Mouse (Mus musculus) frontal cortex, adult 2 months (tissue): ENCODE measurements around the gene Dhx35. TPM values are rescaled to one million over a fixed set of nuclear protein-coding genes. Genes with fewer than 3 reads are reported as not detected.
A peak's percentile ranks its signal among the peaks of the same experiment; 100 is the strongest.

Experiments
- DNase-seq, 2 experiments: peaks; one replicate each; pipeline ENCODE4 v3.0.0; 2022; ENCODE audit warnings: low spot score in 1 of 2; ENCODE audit errors: extremely low spot score in 1 of 2
- polyA plus RNA-seq: library from polyadenylated mRNA; depleted of rRNA; stranded (reverse); fragments of >200 nt; gene quantifications from 2 replicates; pipeline ENCODE4 v1.2.3, GENCODE M21; 2012; rRNA removed

Gene Dhx35
- 30.1 and 32.2 TPM in 2 replicates for polyA plus RNA-seq

DNA sequence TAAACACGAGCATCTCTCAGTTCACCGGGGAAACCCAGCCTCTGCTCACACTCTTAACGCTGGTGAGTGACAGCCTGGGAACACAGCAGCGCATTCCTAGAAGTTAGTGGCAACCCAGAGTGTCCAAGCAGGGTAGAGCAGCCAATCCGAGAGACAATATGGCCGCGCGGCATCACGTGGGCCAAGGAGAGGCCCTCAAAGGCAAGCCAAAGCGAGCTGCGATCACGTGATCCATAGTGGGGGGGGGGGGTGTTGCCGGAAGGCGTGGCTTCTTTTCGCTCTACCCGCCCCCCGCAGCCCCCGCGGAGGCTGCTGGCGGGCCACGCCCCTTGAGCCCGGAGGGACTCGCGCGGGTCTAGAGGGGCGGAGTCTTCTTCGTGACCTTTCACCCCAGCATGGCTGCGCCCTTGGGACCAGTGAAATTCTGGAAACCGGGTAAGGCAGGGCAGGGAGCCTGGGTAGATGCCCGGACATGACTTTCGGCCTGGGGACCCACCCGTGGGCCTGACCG is at the start of gene Dhx35:
Gene Dhx35, plus strand, starts transcription at position 314 of the 511 bp plus-strand sequence.
- peak; percentile 96 for DNase-seq

DNA sequence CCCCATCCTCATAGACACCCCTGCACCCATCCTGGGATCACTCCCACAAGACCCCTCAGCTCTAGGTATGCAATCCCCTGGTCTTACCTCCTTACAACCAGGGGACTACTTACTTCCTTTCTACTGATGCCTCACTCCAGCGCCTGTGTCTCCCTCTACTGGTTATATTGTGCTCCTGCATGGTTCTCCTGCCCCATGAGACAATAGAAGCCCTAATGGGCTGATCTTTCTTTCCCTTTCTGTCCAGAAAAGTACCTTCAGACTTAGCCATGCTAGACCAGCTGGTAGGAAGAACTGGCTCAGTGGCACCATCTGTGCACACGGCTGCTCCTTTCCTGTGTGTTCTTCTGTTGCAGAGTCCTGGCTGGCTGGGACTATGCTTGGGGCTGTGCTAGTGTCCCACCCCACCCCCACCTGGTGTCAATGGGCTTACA is 49.5 kb upstream of the Dhx35 start:
- peak in 1 of 2 experiments; percentile 71 for DNase-seq

DNA sequence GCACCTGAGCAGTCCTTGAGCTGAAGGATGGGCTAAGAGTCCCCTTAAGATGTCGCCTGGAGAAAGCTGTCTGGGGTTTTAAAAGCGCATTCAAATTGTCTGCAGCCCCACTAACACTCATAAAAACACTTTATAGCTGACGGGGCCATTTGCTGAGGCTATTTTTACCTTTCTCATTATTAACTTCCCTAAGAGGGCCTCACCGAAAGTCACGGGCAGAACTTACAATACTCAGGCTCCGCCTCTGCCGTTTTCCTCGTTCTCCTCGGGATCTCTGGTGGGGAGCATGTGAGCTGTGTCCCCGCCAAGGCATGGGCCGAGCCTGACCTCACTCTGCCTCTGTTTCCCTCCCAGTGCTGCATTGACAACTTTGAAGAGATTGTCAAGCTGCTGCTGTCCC is 48.4 kb upstream of the Dhx35 start:
- no peak for DNase-seq

DNA sequence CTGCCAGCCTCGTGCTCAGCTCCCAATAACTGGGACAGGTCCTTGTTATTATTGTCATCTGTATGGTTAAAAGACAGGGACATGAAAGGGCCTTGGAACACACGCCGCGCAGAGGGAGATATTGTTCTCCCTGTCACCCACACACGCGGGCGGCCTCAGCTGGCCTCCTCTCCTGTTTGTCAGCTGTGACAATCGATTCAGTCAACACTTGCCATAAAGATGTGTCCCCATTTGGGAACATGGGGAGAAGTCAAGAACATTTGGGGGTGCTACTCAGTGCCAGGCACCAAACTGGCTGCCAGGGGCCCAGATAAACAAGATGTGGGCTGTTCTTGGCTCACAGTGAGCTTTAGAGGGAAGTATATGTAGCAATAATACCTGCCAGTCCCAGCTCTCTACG is 45.2 kb upstream of the Dhx35 start:
- DNase-seq, result no peak

DNA sequence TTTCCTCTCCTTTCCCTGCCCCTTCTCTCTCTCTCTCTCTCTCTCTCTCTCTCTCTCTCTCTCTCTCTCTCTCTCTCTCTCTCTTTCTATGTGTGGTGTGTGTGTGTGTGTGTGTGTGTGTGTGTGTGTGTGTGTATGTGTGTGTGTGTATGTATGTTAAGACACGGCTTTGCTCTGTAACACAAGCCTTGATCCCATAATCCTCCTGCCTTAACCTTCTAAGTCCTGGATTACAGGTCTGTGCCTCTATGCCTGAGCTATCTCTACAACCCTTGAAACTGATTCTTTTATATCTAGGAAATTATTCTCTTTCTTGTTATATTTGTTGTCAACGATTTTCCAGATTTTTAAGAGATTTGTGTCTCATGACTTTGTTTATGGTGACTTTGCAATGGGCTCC is 34.4 kb upstream of the Dhx35 start:
- no peak for DNase-seq

DNA sequence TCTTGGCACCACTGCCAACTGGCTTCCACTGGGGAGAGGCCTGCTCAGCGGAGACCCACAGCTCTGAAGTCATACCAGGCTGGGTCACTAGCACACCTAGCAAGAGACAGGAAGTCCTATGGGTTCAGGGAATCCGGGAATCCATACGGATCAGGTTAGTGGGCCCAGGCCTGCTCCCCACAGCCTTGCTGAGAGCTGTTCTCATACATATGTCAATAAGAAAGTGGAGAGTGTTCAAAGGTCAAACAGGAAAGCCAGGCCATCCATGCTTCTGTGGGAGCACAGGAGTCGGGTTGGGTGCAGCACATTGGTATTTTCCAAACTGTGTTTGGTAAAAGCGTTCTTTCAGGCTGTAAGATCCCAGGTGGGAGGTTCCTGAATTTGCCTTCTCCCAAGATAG is 32.3 kb upstream of the Dhx35 start:
- DNase-seq, result no peak

DNA sequence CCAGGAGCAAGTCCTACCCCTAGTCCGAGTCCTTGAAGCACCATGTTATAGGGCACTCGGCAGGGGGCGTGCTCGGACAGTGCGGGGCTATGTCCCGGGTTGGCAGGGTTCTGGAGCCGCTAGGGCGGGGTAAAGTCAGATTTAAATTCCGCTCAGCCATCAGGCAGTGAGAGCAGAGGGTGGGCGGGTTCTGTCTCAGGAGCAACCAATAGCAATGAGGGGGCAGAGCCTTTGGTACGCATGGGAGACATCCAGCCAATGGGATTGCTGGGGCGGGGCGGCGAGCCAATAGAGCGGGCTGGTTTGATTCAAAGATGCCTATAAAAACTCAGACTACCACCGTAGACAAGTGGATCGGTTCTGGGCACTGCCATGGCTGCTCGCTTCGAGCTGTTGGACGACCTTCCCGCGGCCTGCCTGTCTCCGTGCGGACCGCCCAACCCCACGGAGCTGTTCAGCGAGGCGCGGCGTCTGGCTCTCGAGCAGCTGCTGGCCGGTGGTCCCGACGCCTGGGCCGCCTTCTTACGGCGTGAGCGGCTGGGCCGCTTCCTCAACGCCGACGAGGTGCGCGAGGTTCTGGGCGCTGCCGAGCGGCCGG is 26.8 kb upstream of the Dhx35 start, which contains the start of gene Fam83d:
Gene Fam83d, plus strand, starts transcription at position 352 of the 598 bp plus-strand sequence.
- DNase-seq, result peak; percentile 91 to 97

DNA sequence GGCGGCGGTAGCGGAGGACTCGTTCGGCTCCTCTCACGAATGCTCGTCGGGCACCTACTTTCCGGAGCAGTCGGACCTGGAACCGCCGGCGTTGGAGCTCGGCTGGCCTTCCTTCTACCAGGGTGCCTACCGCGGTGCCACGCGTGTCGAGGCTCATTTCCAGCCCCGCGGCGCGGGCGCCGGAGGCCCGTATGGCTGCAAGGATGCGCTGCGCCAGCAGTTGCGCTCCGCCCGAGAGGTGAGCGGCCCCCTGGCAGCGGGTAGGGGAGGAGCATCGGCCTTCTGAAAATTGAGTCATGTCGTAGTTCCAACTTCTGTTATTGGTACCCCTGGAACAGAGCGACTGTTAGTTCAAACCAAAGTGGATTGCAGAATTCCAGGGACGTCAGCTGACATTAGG is 26.3 kb upstream of the Dhx35 start:
- DNase-seq, result no peak

DNA sequence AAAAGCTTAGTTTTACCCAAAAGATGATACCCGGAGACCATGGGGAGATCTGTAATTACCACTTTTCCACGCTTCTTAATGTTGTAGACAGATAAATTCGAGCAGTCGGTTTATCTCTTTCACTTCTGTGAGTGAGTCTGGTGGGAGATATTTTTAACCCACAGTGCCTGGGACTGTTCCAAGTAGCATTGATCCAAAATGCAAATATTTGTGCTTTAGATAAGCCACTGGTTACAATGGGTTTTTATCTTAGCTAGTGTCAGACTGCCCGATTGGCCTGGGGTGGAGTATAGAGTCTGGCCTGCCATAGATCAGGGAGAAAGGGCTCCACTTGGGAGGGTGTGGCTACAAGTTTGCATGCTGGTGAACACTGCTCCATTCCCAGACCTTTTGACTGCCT is 25.8 kb upstream of the Dhx35 start:
- no peak for DNase-seq

DNA sequence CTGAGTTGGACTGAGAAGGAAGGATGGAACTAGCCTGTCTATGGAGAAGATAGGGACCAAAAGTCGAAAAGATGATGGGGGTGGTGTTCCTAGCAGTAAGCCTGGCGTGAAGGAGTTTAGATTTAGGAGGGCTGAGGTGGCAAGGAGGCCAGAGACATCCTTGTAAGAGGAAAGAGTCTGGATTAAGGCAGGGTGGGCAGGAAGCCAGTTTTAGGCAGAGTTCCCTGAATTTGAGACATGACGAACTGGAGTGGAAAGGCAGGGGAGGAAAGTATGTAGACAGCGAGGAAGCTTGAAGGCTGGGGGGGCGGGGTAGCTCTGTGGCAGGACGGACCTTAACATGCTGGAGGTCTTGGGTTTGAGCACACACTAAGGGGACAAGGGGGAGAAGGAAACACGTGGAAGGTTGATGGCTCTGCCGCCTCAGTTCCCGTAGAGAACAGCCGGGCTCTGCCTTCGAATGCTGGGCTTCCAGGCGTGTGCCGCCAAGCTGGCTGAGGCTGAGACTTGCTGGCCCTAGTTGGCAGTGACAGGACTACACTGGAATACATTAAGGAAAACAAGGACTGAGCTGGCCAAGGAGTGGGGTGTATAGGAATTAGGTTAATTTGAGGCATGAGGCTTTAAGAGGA is 24.4 kb upstream of the Dhx35 start:
- no peak for DNase-seq

DNA sequence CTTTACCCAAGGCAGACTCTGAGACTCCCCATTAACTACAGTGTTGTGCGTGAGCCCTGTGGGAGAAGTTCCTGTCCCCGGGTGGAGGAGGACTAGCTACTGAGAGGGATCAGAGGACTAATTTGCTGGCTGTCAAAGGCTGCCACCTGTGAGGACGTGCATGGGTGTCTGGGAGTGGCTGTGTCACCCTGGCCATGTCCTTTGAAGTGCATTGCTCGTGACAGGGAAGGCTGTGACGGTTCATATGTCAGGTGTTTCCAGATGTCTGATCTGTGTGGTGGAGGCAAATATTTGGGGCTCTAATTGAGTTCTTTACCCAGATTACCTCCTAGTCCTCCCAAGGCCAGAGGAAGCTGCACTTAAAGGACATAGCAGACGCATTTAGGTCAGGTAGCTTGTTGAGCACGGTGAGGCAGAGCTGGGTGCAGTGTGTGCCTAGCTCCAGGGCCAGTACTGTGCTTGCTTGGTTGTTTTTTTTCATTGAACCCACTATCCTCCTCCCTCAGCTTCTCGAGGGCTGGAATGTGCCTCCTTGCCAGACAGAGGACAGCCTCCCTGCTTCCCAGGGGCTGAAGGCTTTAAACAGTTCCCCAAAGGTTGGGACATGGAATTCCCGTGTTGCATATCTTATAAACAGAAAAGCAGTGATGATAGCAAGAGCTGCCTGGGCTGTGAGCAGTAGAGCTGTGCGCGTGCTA is 23.4 kb upstream of the Dhx35 start:
- no peak for DNase-seq

DNA sequence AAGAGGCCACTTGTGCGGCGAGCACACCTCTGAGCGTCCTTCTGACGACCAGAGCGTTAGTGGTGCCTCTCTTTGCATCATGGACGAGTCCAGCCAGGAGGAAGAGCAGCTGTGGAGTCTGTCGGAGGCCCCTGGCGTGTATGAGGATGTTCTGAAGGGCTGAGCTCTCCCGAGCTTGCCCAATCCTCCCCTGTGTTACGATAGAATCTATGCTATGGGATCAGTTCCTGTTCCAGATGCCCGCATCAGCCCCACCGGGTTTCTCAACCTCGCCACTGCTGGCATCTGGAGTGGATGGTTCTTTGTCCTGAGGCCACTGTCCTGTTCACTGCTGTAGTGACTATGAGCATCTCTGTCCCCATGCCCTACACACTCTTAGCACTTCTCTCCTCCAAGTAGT is 21.8 kb upstream of the Dhx35 start:
- no peak for DNase-seq

DNA sequence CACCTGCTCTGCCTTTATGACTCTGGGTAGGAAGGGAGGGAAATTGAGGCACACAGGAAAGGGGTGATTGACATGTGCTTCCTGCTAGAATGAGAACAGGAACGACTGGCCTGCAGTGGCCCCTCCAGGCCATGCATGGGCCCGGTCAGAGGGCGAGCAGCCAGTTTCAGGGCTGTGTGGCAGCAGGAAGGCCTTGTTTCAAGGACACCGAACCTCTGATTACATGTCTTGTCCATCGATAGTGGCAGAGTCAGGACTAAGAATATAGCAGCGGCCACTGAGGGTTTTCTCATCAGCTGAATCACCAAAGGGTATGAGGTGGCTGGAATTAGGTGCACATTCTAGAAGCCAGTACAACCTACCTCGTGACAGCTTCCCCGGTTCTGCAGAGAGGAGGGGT is 19.7 kb upstream of the Dhx35 start:
- DNase-seq, result no peak

DNA sequence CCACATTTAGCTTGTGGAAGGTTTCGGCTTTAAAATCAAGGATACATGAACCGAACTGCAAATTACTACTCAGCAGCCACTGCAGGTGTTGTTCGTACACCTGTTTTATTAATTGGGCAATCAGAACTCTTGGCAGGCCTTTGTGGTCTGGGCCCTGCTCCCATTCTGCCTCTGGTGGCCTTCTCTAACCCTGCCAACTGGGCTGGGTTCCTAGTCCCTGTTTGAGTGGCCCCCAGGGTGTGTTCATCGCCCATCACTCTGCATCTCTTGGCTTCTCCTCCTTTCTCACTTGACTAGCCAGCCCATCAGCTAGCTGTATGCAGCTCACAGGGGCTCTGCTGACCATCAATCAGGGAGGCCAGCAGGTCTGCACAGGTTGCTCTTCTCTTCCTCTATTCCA is 17.9 kb upstream of the Dhx35 start:
- no peak for DNase-seq

DNA sequence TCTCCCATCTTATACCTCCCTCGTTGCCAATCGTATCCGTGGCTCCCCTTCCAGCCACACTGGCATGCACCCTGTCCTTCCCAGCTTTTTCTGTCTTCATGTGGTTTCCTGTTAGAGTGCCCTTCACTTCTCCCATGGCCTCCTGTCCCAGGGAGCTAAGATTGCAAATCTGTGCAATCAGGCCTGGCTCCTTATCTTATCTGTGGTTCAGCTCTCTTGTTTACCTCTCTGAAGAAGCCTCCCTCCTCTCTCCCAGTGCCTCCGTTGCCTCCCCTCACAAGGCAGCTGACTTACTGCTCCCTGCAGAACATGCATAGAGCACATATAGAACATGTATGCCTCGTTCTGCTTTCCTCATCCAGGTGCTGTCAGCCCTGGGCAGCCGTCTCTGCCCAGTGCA is 17.1 kb upstream of the Dhx35 start:
- no peak for DNase-seq

DNA sequence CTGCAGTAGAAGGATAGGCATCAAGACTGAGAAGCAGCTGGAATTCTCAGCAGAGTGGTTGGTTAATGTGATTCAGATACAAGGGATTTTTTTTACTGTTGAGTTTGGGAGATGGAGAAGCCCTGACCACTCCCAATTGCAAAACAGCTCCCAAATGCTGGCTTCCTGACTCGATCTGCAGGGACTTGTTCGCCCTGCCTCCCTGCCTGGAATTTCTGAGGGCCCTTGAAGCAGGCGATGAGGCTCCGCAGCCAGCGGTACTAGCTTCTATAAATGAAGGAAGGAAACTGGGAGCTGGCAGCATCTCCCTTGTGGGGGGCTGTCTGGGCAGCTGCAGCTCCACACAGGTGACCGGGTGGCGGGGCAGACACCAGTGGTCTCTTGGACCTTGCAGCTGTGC is 16.3 kb upstream of the Dhx35 start:
- DNase-seq, result no peak

DNA sequence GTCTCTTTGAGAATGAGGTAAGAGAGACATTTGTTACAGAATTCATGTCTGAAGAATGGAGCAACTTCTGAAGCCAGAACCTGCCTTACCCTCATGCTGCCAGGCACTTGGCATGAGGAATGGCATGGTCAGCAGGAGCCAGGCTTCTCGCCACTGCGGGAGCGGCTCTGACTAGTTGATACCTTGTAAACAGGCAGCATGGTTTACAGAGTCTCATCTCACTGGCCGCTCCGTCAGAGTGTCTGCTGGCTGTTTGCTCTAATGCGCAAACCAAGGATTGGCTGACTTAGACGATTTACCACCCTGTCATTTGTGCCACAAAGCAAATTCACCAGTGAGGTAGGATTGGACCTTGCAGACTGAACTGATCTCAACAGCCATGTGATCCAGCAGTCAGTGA is 13.5 kb upstream of the Dhx35 start:
- no peak for DNase-seq

DNA sequence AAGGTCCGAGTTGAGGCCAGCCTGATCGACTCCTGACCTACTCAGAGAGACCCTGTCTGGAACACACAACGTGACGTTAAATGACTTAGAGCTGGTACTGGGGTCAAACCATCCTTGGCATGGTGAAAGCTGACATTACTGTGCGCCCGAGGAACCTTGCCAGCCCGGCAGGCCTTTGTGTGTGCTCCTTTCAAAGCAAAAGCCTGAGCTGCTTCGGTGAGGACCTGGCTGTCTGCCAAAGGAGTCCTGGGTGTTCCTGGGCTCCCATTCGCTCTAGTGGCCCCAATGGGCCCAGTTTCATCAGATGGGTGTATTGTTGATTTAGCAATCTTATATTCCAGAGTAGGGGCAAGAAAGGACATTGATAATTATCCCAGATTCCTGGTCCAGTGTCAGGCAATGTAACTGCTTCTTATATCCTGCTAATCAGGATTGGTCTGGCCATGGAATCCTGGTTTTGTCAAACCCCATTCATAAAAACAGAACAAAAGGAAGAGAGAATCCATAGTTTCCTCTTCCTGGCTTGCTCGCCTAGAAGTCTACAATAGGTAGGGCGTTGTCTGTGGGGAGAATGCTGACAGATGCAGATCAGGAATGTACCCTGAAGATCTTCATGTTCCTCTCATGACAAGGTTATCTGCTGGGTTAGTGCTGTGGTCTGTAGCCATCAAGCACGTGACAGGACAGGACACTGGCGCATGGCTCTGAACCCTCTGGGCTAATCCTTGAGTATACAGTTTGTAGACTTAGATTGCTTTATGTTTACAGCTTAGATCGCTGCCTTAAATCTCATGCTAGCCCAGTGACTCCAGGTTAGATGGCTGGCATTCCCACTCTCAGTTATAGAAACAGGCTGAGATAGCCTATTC is 7.4 kb upstream of the Dhx35 start:
- no peak for DNase-seq

DNA sequence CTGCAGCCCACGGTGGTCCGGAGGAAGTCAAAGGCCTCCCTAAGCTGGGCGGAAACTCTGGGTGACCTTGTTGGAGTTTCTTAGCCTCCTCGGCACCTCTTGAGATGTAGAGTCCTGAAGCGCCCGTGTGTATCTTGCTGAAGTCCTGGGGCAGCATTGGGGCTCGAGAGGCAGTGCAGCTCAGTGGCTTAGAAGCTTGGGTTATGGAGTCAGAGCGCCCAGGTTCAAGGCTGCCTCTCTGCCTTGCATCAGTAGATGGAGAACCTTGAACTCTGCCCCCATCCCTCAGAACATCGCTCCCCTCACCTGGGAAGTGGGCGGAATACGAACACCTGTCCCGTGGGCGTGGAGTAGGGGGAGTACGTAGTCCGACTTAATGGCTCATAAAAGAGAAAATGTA is 436 bp downstream of the Dhx35 start:
- no peak for DNase-seq

DNA sequence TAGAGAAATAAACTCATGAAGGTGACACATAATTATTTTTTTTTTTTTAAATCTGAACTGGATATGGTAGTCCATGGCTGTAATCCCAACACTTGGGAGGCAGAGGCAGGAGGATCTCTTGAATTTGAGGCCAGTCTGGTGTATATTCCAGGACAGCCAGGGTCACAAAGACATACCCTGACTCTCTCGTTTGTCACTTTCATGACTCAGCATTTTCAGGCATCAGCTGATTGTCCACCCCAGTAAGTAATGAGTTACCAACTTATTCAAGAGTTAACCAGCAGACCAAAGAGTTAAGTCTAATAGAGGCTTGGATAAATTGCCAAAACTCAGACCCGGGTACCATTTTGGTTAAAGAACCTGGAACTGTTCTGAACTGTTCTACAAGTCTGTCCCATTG is 1.3 kb downstream of the Dhx35 start:
- no peak for DNase-seq

DNA sequence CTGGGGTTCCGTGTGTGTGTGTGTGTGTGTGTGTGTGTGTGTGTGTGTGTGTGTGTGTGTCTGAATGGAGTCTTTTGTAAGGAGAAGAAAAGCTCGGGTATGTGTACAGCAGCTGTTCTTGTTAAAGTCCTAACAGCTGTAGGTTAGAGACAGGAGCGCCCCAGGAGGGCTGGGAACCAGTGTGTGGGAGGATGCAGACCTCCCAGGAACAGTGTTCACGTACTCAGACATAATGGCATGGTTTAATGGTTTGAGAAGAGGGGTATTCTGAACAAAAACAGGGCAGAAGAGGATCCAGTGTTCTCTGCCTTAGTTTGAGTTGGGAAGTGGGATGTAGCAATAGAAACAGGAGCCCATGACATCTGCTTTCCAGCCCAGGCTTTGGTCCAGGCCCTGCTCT is 4.7 kb downstream of the Dhx35 start:
- no peak for DNase-seq
